Mouse (Mus musculus): Measurements from ENCODE around the gene Pkn3.

DNA sequence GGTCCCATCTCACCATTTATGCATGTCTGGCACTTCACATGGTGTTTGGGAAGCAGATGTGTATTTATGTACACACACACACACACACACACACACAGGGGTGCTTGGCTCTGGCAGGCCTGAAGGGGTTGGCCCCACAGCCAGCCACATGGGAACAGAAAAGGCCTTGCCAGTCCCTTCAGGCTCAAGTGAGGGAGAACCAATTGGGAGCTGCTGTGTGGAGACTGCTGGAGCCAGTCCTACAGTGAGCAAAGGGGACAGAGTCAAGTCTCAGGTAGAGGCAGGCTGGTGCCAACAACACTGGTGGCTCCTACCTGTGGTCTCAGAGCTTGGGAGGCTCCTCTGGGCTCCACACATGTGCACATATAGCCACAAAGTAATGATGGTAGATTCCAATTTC, 37.8 kb upstream of the Pkn3 start:
- no peak for TF ChIP-seq MAX (IDR thresholded peaks at IDR 0.05; ENCODE audit: low read depth)
- TF ChIP-seq POLR2A (IDR thresholded peaks at IDR 0.05; ENCODE audit: insufficient read length, low read depth): no peak
- no peak for TF ChIP-seq MYOG (IDR thresholded peaks at IDR 0.05; ENCODE audit: control insufficient read depth in 1 of 3, insufficient read depth in 1 of 3, insufficient read length in 2 of 3, low read depth in 2 of 3)
- no peak for TF ChIP-seq USF1 (IDR thresholded peaks at IDR 0.05; ENCODE audit: low read depth)
- TF ChIP-seq TCF12 (IDR thresholded peaks at IDR 0.05; ENCODE audit: insufficient read depth, poor library complexity, severe bottlenecking): no peak
- TF ChIP-seq SRF (IDR thresholded peaks at IDR 0.05; ENCODE audit: control insufficient read depth, insufficient read length, low read depth): no peak
- TF ChIP-seq MYOD1 (IDR thresholded peaks at IDR 0.05; ENCODE audit: control insufficient read depth in 1 of 3, insufficient read length in 2 of 3, low read depth in 2 of 3): no peak
- TF ChIP-seq TCF3 (IDR thresholded peaks at IDR 0.05; ENCODE audit: insufficient read length, low read depth): no peak
- no peak for TF ChIP-seq E2F4 (IDR thresholded peaks at IDR 0.05; ENCODE audit: insufficient read depth)
- TF ChIP-seq POLR2AphosphoS2 (IDR thresholded peaks at IDR 0.05; ENCODE audit: insufficient read length, low read depth): no peak
